ENCODE assay signal across 22 mouse cellular contexts in the genomic region with DNA sequence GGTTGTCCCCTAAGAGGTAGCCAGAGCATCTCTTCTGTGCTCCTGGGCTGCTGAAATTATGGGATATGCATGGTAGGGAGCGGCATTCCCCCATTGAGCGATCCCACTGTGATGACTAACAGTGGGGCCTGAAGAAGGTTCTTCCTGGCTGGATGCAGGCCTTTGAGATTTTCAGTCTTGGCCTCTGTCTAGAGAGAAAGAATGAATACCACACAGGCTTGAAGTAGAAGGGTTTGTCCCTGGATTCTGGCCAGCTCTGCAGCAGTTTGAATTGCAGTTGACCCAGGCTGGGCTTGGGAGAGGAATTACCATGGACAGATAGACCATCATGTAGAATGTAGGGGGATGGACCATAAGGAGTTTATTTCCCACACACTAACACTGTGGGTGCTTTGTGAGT.
DNase-seq lines count a peak whose midpoint lies in the region; ATAC-seq lines count a peak whose summit lies in the region.
"Had no signal": no experiment of that assay in that cellular context is flagged by ENCODE, and none has a peak within 500 bp of the region (broad histone marks: within the 10 kb centered on the region; RNA-seq: fewer than 3 reads in every experiment).

No protein-coding gene starts in this region.

- 83% methylated on average over 2 of the region's 2 CpGs for WGBS in heart, embryonic 14.5 days
- WGBS in heart, embryonic 12.5 days, result 93% methylated on average over 2 of the region's 2 CpGs
- 78% methylated on average over 2 of the region's 2 CpGs for WGBS in stomach, embryonic 16.5 days

- no peaks in the 10 kb centered on the region for H3K27me3 ChIP-seq in heart, embryonic 14.5 days (ENCODE audit: control insufficient read depth, insufficient read depth, low read length)
- H3K27me3 ChIP-seq in heart, embryonic 12.5 days (replicated peaks), result no peaks in the 10 kb centered on the region
- no peaks in the 10 kb centered on the region for H3K27me3 ChIP-seq in stomach, embryonic 16.5 days (ENCODE audit: control insufficient read depth, insufficient read depth, low read length)
- H3K27me3 ChIP-seq: lung, embryonic 15.5 days; megakaryocyte, embryonic 14.5 days; neural tube, embryonic 15.5 days had no signal

- no peak overlapping the region for H3K9ac ChIP-seq in heart, embryonic 14.5 days (ENCODE audit: low read length)
- H3K9ac ChIP-seq in heart, embryonic 12.5 days, result no peak overlapping the region
- H3K9ac ChIP-seq in stomach, embryonic 16.5 days (ENCODE audit: low read length), result no peak overlapping the region
- H3K9ac ChIP-seq: lung, embryonic 15.5 days; neural tube, embryonic 15.5 days had no signal

- peaks cover 10 to 19% of the 10 kb centered on the region in 2 experiments for H3K4me1 ChIP-seq in heart, embryonic 14.5 days (ENCODE audit: control insufficient read depth in 2 of 2, insufficient read depth in 2 of 2, low read length in 2 of 2)
- peaks cover 6% of the 10 kb centered on the region for H3K4me1 ChIP-seq in heart, embryonic 12.5 days (replicated peaks)
- H3K4me1 ChIP-seq in stomach, embryonic 16.5 days (ENCODE audit: control insufficient read depth, insufficient read depth, low read length), result no peaks in the 10 kb centered on the region
- H3K4me1 ChIP-seq: lung, embryonic 15.5 days; neural tube, embryonic 15.5 days had no signal

- no peak overlapping the region for H3K4me3 ChIP-seq in heart, embryonic 14.5 days (ENCODE audit: control insufficient read depth in 1 of 2, insufficient read depth in 1 of 2, low read depth in 1 of 2, low read length in 2 of 2)
- H3K4me3 ChIP-seq in heart, embryonic 12.5 days, result no peak overlapping the region
- H3K4me3 ChIP-seq in stomach, embryonic 16.5 days (replicated peaks; ENCODE audit: low read length), result no peak overlapping the region
- H3K4me3 ChIP-seq: lung, embryonic 15.5 days; megakaryocyte, embryonic 14.5 days; myocyte; neural tube, embryonic 15.5 days had no signal

- no peaks in the 10 kb centered on the region for H3K9me3 ChIP-seq in heart, embryonic 14.5 days (ENCODE audit: control insufficient read depth, low read length)
- H3K9me3 ChIP-seq in heart, embryonic 12.5 days (replicated peaks), result no peaks in the 10 kb centered on the region
- H3K9me3 ChIP-seq in stomach, embryonic 16.5 days (replicated peaks; ENCODE audit: control insufficient read depth, low read length), result no peaks in the 10 kb centered on the region
- H3K9me3 ChIP-seq: lung, embryonic 15.5 days; megakaryocyte, embryonic 14.5 days; neural tube, embryonic 15.5 days had no signal

- H3K36me3 ChIP-seq in heart, embryonic 14.5 days (ENCODE audit: control insufficient read depth, insufficient read depth, low read length), result no peaks in the 10 kb centered on the region
- H3K36me3 ChIP-seq in heart, embryonic 12.5 days, result no peaks in the 10 kb centered on the region
- H3K36me3 ChIP-seq in stomach, embryonic 16.5 days (ENCODE audit: control insufficient read depth, insufficient read depth, low read length), result no peaks in the 10 kb centered on the region
- H3K36me3 ChIP-seq: lung, embryonic 15.5 days had no signal

- peak; percentile 42 for DNase-seq in lung, postnatal 10 days
- DNase-seq in lung, postnatal 25 days (ENCODE audit: low spot score), result no peak
- peak; percentile 35 for DNase-seq in gastrocnemius, postnatal 10 days
- DNase-seq in right cerebral cortex, postnatal 10 days (ENCODE audit: low spot score in 2 of 2), result no peak
- DNase-seq in liver, result no peak
- DNase-seq: adrenal gland, adult 2 months; B cell, adult 2 months; cerebellum, adult 2 months; cerebellum, postnatal 36 days; heart, adult 11 months; kidney, adult 8-10 months; midbrain, embryonic 14.5 days; right cerebral cortex, postnatal 4 days; thymus, adult 18-20 months had no signal

- no peak overlapping the region for H3K4me2 ChIP-seq in heart, embryonic 14.5 days (ENCODE audit: low read length)
- no peak overlapping the region for H3K4me2 ChIP-seq in heart, embryonic 12.5 days
- no peak overlapping the region for H3K4me2 ChIP-seq in stomach, embryonic 16.5 days (ENCODE audit: low read depth, low read length)
- H3K4me2 ChIP-seq: liver, embryonic 11.5 days; lung, embryonic 15.5 days; neural tube, embryonic 15.5 days had no signal

- H3K27ac ChIP-seq in heart, embryonic 14.5 days (replicated peaks in 1 of 2; ENCODE audit: control insufficient read depth in 1 of 2, insufficient read depth in 1 of 2, low read depth in 2 of 2, low read length in 2 of 2), result no peak overlapping the region
- H3K27ac ChIP-seq in heart, embryonic 12.5 days (ENCODE audit: poor library complexity, severe bottlenecking), result no peak overlapping the region
- H3K27ac ChIP-seq in stomach, embryonic 16.5 days (ENCODE audit: low read length), result no peak overlapping the region
- H3K27ac ChIP-seq: lung, embryonic 15.5 days; neural tube, embryonic 15.5 days had no signal

- peak; percentile 43; the same call in 1 of the 2 replicates for ATAC-seq in heart, embryonic 14.5 days (ENCODE audit: insufficient number of reproducible peaks, insufficient read depth, low FRiP score, low read depth)
- ATAC-seq in heart, embryonic 12.5 days (ENCODE audit: insufficient number of reproducible peaks, low FRiP score), result no peak
- ATAC-seq in stomach, embryonic 16.5 days (ENCODE audit: insufficient read depth, low FRiP score), result peak; percentile 53

Comparison
In these comparisons a context has a peak if more than half of its experiments do, and no peak if none do; other contexts are left out.
1. DNase-seq: peak in lung, postnatal 10 days (single experiment) and gastrocnemius, postnatal 10 days (single experiment); none in lung, postnatal 25 days (single experiment), right cerebral cortex, postnatal 10 days (0 of 2) and liver (single experiment).